Mouse (Mus musculus): Measurements from ENCODE around the gene Tie1. TPM values are rescaled to one million over a fixed set of nuclear protein-coding genes. Genes with fewer than 3 reads are reported as not detected.

Tie1 gene
- total RNA-seq (2023): 1 to 10 TPM; 2.9 to 3.3 TPM

GRCm38 (mm10) chr4:118489717-118490132, at the start of gene Tie1:
Gene Tie1 (minus strand): TSS chr4:118490061.

GRCm38 (mm10) chr4:118526408-118527334, 36.8 kb upstream of the Tie1 start, which contains the start of gene 2610528J11Rik:
Gene 2610528J11Rik (plus strand): TSS chr4:118526999.

GRCm38 (mm10) chr4:118457345-118457975, 32.4 kb downstream of the Tie1 start, which contains the start of gene Mpl:
Gene Mpl (minus strand): TSS chr4:118457513.

GRCm38 (mm10) chr4:118436820-118437603, 52.8 kb downstream of the Tie1 start, which contains the start of gene Cdc20:
Gene Cdc20 (minus strand): TSS chr4:118437352.

GRCm38 (mm10) chr4:118427768-118428451, 62.0 kb downstream of the Tie1 start, which contains the start of gene Elovl1:
Gene Elovl1 (plus strand): TSS chr4:118428093.

Other genes with a start within 250 kb of the Tie1 start
- under 1 TPM; 0.24 to 0.49 TPM for gene Ptprf, start 198.7 kb downstream of the Tie1 start, total RNA-seq (2023)
- gene Szt2, start 80.8 kb downstream of the Tie1 start, total RNA-seq (2023): 10 to 100 TPM; 55.4 to 57.5 TPM
- gene Med8, start 80.7 kb downstream of the Tie1 start, total RNA-seq (2023): 10 to 100 TPM; 73.2 to 77.9 TPM
- 10 to 100 TPM; 80.1 to 91.1 TPM for gene Elovl1, start 62.0 kb downstream of the Tie1 start, total RNA-seq (2023)
- 10 to 100 TPM; 61.8 to 67.5 TPM for gene Cdc20, start 52.7 kb downstream of the Tie1 start, total RNA-seq (2023)
- gene Mpl, start 32.5 kb downstream of the Tie1 start, total RNA-seq (2023): under 1 TPM; 0.58 to 0.77 TPM
- not detected for gene 2610528J11Rik, start 36.9 kb upstream of the Tie1 start, total RNA-seq (2023)
- gene Tmem125, start 54.0 kb upstream of the Tie1 start, total RNA-seq (2023): not detected
- gene Cfap57, start 130.7 kb upstream of the Tie1 start, total RNA-seq (2023): 1 to 10 TPM; 2.1 to 3.0 TPM
- gene Ebna1bp2, start 130.7 kb upstream of the Tie1 start, total RNA-seq (2023): 10 to 100 TPM; 42.1 to 46.5 TPM
- not detected for gene Olfr62, start 168.9 kb upstream of the Tie1 start, total RNA-seq (2023)
- gene Olfr1342, start 202.7 kb upstream of the Tie1 start, total RNA-seq (2023): not detected
- gene Olfr1341, start 213.5 kb upstream of the Tie1 start, total RNA-seq (2023): not detected
- not detected for gene Olfr1340, start 230.1 kb upstream of the Tie1 start, total RNA-seq (2023)
- not detected for gene Olfr1339, start 242.1 kb upstream of the Tie1 start, total RNA-seq (2023)